Mouse (Mus musculus) mammary gland, adult 2 months (tissue): ENCODE results near the gene Lasp1. TPM values are rescaled to one million over a fixed set of nuclear protein-coding genes. Genes with fewer than 3 reads are reported as not detected.

Source experiments
- polyA plus RNA-seq: library from polyadenylated mRNA; depleted of rRNA; stranded (reverse); fragments of >200 nt; gene quantifications from 2 replicates; pipeline ENCODE4 v1.2.3, GENCODE M21; 2012; ENCODE audit warnings: low replicate concordance; rRNA removed

Gene Lasp1
- 143 and 183 TPM in 2 replicates for polyA plus RNA-seq

GRCm38 (mm10) chr11:97798782-97799145 is at the start of gene Lasp1:
TSS of gene Lasp1 (plus strand) at chr11:97799000.

GRCm38 (mm10) chr11:97766154-97766881 is 32.5 kb upstream of the Lasp1 start, which contains the start of gene Cwc25:
TSS of gene Cwc25 (minus strand) at chr11:97766556.

GRCm38 (mm10) chr11:97775808-97776496 is 22.8 kb upstream of the Lasp1 start, which contains the start of gene 1700001P01Rik:
TSS of gene 1700001P01Rik (minus strand) at chr11:97775918.

GRCm38 (mm10) chr11:97781832-97782563 is 16.8 kb upstream of the Lasp1 start, which contains the start of gene Rpl23:
TSS of gene Rpl23 (minus strand) at chr11:97782437.

GRCm38 (mm10) chr11:97840539-97840954 is 41.7 kb downstream of the Lasp1 start, which contains the start of gene B230217C12Rik:
TSS of gene B230217C12Rik (plus strand) at chr11:97840780.

GRCm38 (mm10) chr11:97883918-97884600 is 85.3 kb downstream of the Lasp1 start, which contains the start of gene Fbxo47:
TSS of gene Fbxo47 (minus strand) at chr11:97884154.

Other genes starting within 250 kb of the Lasp1 start
- gene Srcin1, start 222.8 kb upstream of the Lasp1 start, polyA plus RNA-seq: 1.1 and 1.3 TPM in 2 replicates
- 1.5 and 8.0 TPM in 2 replicates for gene Epop, start 169.3 kb upstream of the Lasp1 start, polyA plus RNA-seq
- gene Mllt6, start 135.6 kb upstream of the Lasp1 start, polyA plus RNA-seq: 51.8 and 137 TPM in 2 replicates
- gene Cisd3, start 113.2 kb upstream of the Lasp1 start, polyA plus RNA-seq: 93.5 and 125 TPM in 2 replicates
- gene Pcgf2, start 98.5 kb upstream of the Lasp1 start, polyA plus RNA-seq: 46.3 and 90.5 TPM in 2 replicates
- 295 and 441 TPM in 2 replicates for gene Psmb3, start 95.6 kb upstream of the Lasp1 start, polyA plus RNA-seq
- 20.5 and 27.5 TPM in 2 replicates for gene Pip4k2b, start 54.3 kb upstream of the Lasp1 start, polyA plus RNA-seq
- 7.0 and 10.5 TPM in 2 replicates for gene Cwc25, start 32.4 kb upstream of the Lasp1 start, polyA plus RNA-seq
- gene 1700001P01Rik, start 23.1 kb upstream of the Lasp1 start, polyA plus RNA-seq: not detected in 2 replicates
- gene Rpl23, start 16.6 kb upstream of the Lasp1 start, polyA plus RNA-seq: 79.9 and 107 TPM in 2 replicates
- 2.9 and 3.3 TPM in 2 replicates for gene B230217C12Rik, start 41.8 kb downstream of the Lasp1 start, polyA plus RNA-seq
- gene Fbxo47, start 85.2 kb downstream of the Lasp1 start, polyA plus RNA-seq: 0.19 and 1.0 TPM in 2 replicates
- gene Plxdc1, start 187.4 kb downstream of the Lasp1 start, polyA plus RNA-seq: 5.7 TPM in 2 replicates
- 11.4 and 12.9 TPM in 2 replicates for gene Arl5c, start 197.2 kb downstream of the Lasp1 start, polyA plus RNA-seq
- gene Cacnb1, start 224.0 kb downstream of the Lasp1 start, polyA plus RNA-seq: 17.6 and 54.6 TPM in 2 replicates
- gene Rpl19, start 227.7 kb downstream of the Lasp1 start, polyA plus RNA-seq: 426 and 586 TPM in 2 replicates